Mouse (Mus musculus): ENCODE results near the gene Gm21958. TPM values are rescaled to one million over a fixed set of nuclear protein-coding genes. Genes with fewer than 3 reads are reported as not detected.

Gm21958 gene
- total RNA-seq (2012; rRNA removed) = not detected in 2 replicates
- under 1 TPM in 1 of 2 experiments, not detected in 1; 0.45 TPM for polyA plus RNA-seq (2012; ENCODE audit: insufficient read depth in 1 of 2, insufficient read length in 2 of 2, low read depth in 1 of 2, low replicate concordance in 2 of 2, missing spikeins in 1 of 2)

GRCm38 (mm10) chr3:54714253-54714652, at the start of gene Gm21958:
Gm21958 (minus strand) TSS chr3:54714353.
- no peaks in the 10 kb centered on the region for H3K79me2 ChIP-seq (ENCODE audit: control insufficient read depth, insufficient read depth, low read length, poor library complexity)
- H3K9ac ChIP-seq (ENCODE audit: control insufficient read depth, low read depth, low read length, poor library complexity, severe bottlenecking) = no peak within 1 kb of the TSS
- peaks cover 0 to 4% of the 10 kb centered on the region in 2 experiments; a peak in 2 of 4 replicates for H3K4me1 ChIP-seq (ENCODE audit: control insufficient read depth in 1 of 2, insufficient read depth in 2 of 2, low read length in 2 of 2)
- H3K27me3 ChIP-seq (ENCODE audit: control insufficient read depth in 1 of 2, insufficient read depth in 2 of 2, low read length in 2 of 2) = no peaks in the 10 kb centered on the region
- no peaks in the 10 kb centered on the region for H3K9me3 ChIP-seq (replicated peaks; ENCODE audit: insufficient read depth, low read length)
- H3K4me3 ChIP-seq (ENCODE audit: control insufficient read depth in 1 of 2, insufficient read depth in 1 of 2, low read depth in 2 of 2, low read length in 2 of 2) = no peak within 1 kb of the TSS
- no peak for TF ChIP-seq CTCF (IDR thresholded peaks at IDR 0.05 in 2 of 3, conservative IDR thresholded peaks at IDR 0.05 in 1 of 3; ENCODE audit: control insufficient read depth in 1 of 3, insufficient read depth in 1 of 3, low read depth in 2 of 3, low read length in 3 of 3, poor library complexity in 1 of 3, severe bottlenecking in 1 of 3)
- TF ChIP-seq USF1 (IDR thresholded peaks at IDR 0.05; ENCODE audit: low read depth, low read length) = no peak
- TF ChIP-seq NRF1 (IDR thresholded peaks at IDR 0.05; ENCODE audit: insufficient read depth, low read depth, low read length, poor library complexity, severe bottlenecking) = no peak
- no peak for TF ChIP-seq SMC3 (IDR thresholded peaks at IDR 0.05; ENCODE audit: low read depth, low read length)
- DNase-seq (ENCODE audit: low read depth, low spot score) = no peak
- peaks cover 0 to 56% of the 10 kb centered on the region in 2 experiments; a peak in 3 of 4 replicates for H3K36me3 ChIP-seq (ENCODE audit: control insufficient read depth in 1 of 2, insufficient read depth in 2 of 2, low read length in 2 of 2)
- H3K27ac ChIP-seq (ENCODE audit: control insufficient read depth, low read depth, low read length) = no peak within 1 kb of the TSS

- Histone ChIP-seq H3K4me1 (ENCODE audit: control insufficient read depth in 1 of 2, insufficient read depth in 2 of 2, low read length in 2 of 2) (no peaks in the 10 kb centered on the region), H3K36me3 (ENCODE audit: control insufficient read depth in 1 of 2, insufficient read depth in 2 of 2, low read length in 2 of 2) (no peaks in the 10 kb centered on the region), H3K9me3 (replicated peaks; ENCODE audit: insufficient read depth, low read length) (no peaks in the 10 kb centered on the region), H3K4me3 (ENCODE audit: control insufficient read depth in 1 of 2, insufficient read depth in 1 of 2, low read depth in 2 of 2, low read length in 2 of 2) (no peak overlapping the region), H3K27me3 (ENCODE audit: control insufficient read depth in 1 of 2, insufficient read depth in 2 of 2, low read length in 2 of 2) (no peaks in the 10 kb centered on the region), H3K9ac (ENCODE audit: control insufficient read depth, low read depth, low read length, poor library complexity, severe bottlenecking) (no peak overlapping the region), H3K27ac (ENCODE audit: control insufficient read depth, low read depth, low read length) (no peak overlapping the region), H3K79me2 (ENCODE audit: control insufficient read depth, insufficient read depth, low read length, poor library complexity) (no peaks in the 10 kb centered on the region)
- no peak for TF ChIP-seq MXI1 (IDR thresholded peaks at IDR 0.05; ENCODE audit: low read depth, low read length)
- no peak for DNase-seq (ENCODE audit: low read depth, low spot score)
These were observed 47.1 kb upstream of the Gm21958 start for GRCm38 (mm10) chr3:54761258-54761657.

- no peak overlapping the region for H3K9ac ChIP-seq (ENCODE audit: control insufficient read depth, low read depth, low read length, poor library complexity, severe bottlenecking)
- H3K27me3 ChIP-seq (ENCODE audit: control insufficient read depth in 1 of 2, insufficient read depth in 2 of 2, low read length in 2 of 2) = no peaks in the 10 kb centered on the region
- H3K9me3 ChIP-seq (replicated peaks; ENCODE audit: insufficient read depth, low read length) = no peaks in the 10 kb centered on the region
- no peaks in the 10 kb centered on the region for H3K36me3 ChIP-seq (ENCODE audit: control insufficient read depth in 1 of 2, insufficient read depth in 2 of 2, low read length in 2 of 2)
- no peak for DNase-seq (ENCODE audit: low read depth, low spot score)
- H3K27ac ChIP-seq (ENCODE audit: control insufficient read depth, low read depth, low read length) = no peak overlapping the region
- no peak overlapping the region for H3K4me3 ChIP-seq (ENCODE audit: control insufficient read depth in 1 of 2, insufficient read depth in 1 of 2, low read depth in 2 of 2, low read length in 2 of 2)
- H3K4me1 ChIP-seq (ENCODE audit: control insufficient read depth in 1 of 2, insufficient read depth in 2 of 2, low read length in 2 of 2) = no peaks in the 10 kb centered on the region
- no peaks in the 10 kb centered on the region for H3K79me2 ChIP-seq (ENCODE audit: control insufficient read depth, insufficient read depth, low read length, poor library complexity)
- TF ChIP-seq JUND (IDR thresholded peaks at IDR 0.05; ENCODE audit: low read depth, low read length) = no peak
- TF ChIP-seq NELFE (IDR thresholded peaks at IDR 0.05; ENCODE audit: low read depth, low read length) = no peak
- TF ChIP-seq CTCF (IDR thresholded peaks at IDR 0.05 in 2 of 3, conservative IDR thresholded peaks at IDR 0.05 in 1 of 3; ENCODE audit: control insufficient read depth in 1 of 3, insufficient read depth in 1 of 3, low read depth in 2 of 3, low read length in 3 of 3, poor library complexity in 1 of 3, severe bottlenecking in 1 of 3) = no peak
- TF ChIP-seq ZKSCAN1 (IDR thresholded peaks at IDR 0.05; ENCODE audit: low read depth, low read length) = no peak
- TF ChIP-seq USF2 (IDR thresholded peaks at IDR 0.05; ENCODE audit: borderline replicate concordance in 1 of 2, insufficient read depth in 1 of 2, low read depth in 1 of 2, low read length in 2 of 2) = no peak
- TF ChIP-seq TBP (IDR thresholded peaks at IDR 0.05; ENCODE audit: low read depth, low read length) = no peak
- no peak for TF ChIP-seq POLR2AphosphoS2 (IDR thresholded peaks at IDR 0.05; ENCODE audit: low read length)
- no peak for TF ChIP-seq UBTF (IDR thresholded peaks at IDR 0.05; ENCODE audit: borderline replicate concordance, insufficient read depth, low read depth, low read length)
- TF ChIP-seq MYC (IDR thresholded peaks at IDR 0.05; ENCODE audit: low read depth, low read length) = no peak
These were observed 46.4 kb upstream of the Gm21958 start for GRCm38 (mm10) chr3:54760321-54761115.

Data from MEL (cell line).